Mouse (Mus musculus): ENCODE results near the gene Apobec1.

GRCm38 (mm10) chr6:122528136-122528535 is 74.1 kb downstream of the Apobec1 start:
- TF ChIP-seq CTCF (IDR thresholded peaks at IDR 0.05; ENCODE audit: insufficient read depth, low read depth, low read length) (no peak), POLR2A (IDR thresholded peaks at IDR 0.05; ENCODE audit: insufficient read depth, low read depth, low read length) (no peak)
